In the genomic region with DNA sequence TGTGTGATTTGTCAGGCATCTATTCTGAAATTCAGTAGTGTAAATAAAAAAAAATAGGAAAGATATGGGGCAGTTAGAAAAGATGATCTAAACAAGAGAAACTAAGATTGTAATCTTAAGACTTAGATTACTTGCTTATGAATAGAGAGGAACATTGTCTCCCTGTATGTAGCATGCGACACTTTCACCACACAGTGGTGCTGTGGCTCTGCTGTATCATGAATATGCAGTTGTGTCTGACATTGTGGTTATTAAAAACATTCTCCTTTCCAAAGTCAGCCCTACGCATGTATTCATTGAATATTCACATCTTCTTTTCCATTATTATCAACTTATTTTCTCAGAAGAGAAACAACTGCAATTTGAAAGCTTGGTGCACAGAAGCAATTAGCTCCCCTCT, we compare ENCODE assay signal across 9 mouse cellular contexts. TPM values are rescaled to one million over a fixed set of nuclear protein-coding genes. Genes with fewer than 3 reads are reported as not detected.
DNase-seq lines count a peak whose midpoint lies in the region; ATAC-seq and TF ChIP-seq lines count a peak whose summit lies in the region.
"Had no signal": no experiment of that assay in that cellular context is flagged by ENCODE, and none has a peak within 500 bp of the region (broad histone marks: within the 10 kb centered on the region; RNA-seq: fewer than 3 reads in every experiment).

No protein-coding gene starts in this region.

- WGBS in hindbrain, embryonic 10.5 days = 63% methylated on average over 2 of the region's 2 CpGs
- 57% methylated on average over 2 of the region's 2 CpGs for WGBS in hindbrain, embryonic 12.5 days
- WGBS in hindbrain, embryonic 13.5 days = 32% methylated on average over 2 of the region's 2 CpGs

- no peaks in the 10 kb centered on the region for H3K4me1 ChIP-seq in hindbrain, embryonic 10.5 days (replicated peaks)
- H3K4me1 ChIP-seq in hindbrain, embryonic 12.5 days = no peaks in the 10 kb centered on the region
- no peaks in the 10 kb centered on the region for H3K4me1 ChIP-seq in hindbrain, embryonic 13.5 days (replicated peaks)
- H3K4me1 ChIP-seq: limb, embryonic 12.5 days had no signal

- no peak overlapping the region for H3K4me3 ChIP-seq in hindbrain, embryonic 10.5 days
- H3K4me3 ChIP-seq in hindbrain, embryonic 12.5 days = no peak overlapping the region
- no peak overlapping the region for H3K4me3 ChIP-seq in hindbrain, embryonic 13.5 days
- H3K4me3 ChIP-seq: limb, embryonic 12.5 days had no signal

- intact Hi-C loops in left cerebral cortex, postnatal 10 days (cut with DNase I) = loop anchor here (2.0 kb wide), 1 partner anchor 595 kb away; no protein-coding TSS in a partner anchor

- peak; percentile 72; the same call in 1 of the 2 replicates for TF ChIP-seq CTCF in brain, embryonic 14.5 days (IDR thresholded peaks at IDR 0.05; ENCODE audit: borderline replicate concordance, extremely low read depth, insufficient read depth, insufficient read length)

- no peak overlapping the region for H3K4me2 ChIP-seq in hindbrain, embryonic 12.5 days (replicated peaks)
- H3K4me2 ChIP-seq in hindbrain, embryonic 13.5 days = no peak overlapping the region
- H3K4me2 ChIP-seq: limb, embryonic 12.5 days had no signal

- no peak overlapping the region for H3K9ac ChIP-seq in hindbrain, embryonic 12.5 days
- no peak overlapping the region for H3K9ac ChIP-seq in hindbrain, embryonic 13.5 days
- H3K9ac ChIP-seq: limb, embryonic 12.5 days had no signal

- no peak overlapping the region for H3K27ac ChIP-seq in hindbrain, embryonic 10.5 days
- H3K27ac ChIP-seq in hindbrain, embryonic 12.5 days = no peak overlapping the region
- no peak overlapping the region for H3K27ac ChIP-seq in hindbrain, embryonic 13.5 days
- H3K27ac ChIP-seq: limb, embryonic 12.5 days had no signal

- ATAC-seq in hindbrain, embryonic 12.5 days (ENCODE audit: low FRiP score) = no peak
- ATAC-seq in hindbrain, embryonic 13.5 days (ENCODE audit: low FRiP score) = peak; percentile 86

- no peaks in the 10 kb centered on the region for H3K36me3 ChIP-seq in hindbrain, embryonic 10.5 days
- H3K36me3 ChIP-seq in hindbrain, embryonic 12.5 days = no peaks in the 10 kb centered on the region
- H3K36me3 ChIP-seq in hindbrain, embryonic 13.5 days = no peaks in the 10 kb centered on the region
- H3K36me3 ChIP-seq: limb, embryonic 12.5 days had no signal

- H3K9me3 ChIP-seq in hindbrain, embryonic 10.5 days = no peaks in the 10 kb centered on the region
- no peaks in the 10 kb centered on the region for H3K9me3 ChIP-seq in hindbrain, embryonic 12.5 days (replicated peaks)
- H3K9me3 ChIP-seq in hindbrain, embryonic 13.5 days = no peaks in the 10 kb centered on the region
- H3K9me3 ChIP-seq: limb, embryonic 12.5 days had no signal

- peak; percentile 12 for DNase-seq in hindbrain, embryonic 10.5 days (ENCODE audit: low spot score)
- peak; percentile 90 for DNase-seq in brain, embryonic 14.5 days (ENCODE audit: low read depth)
- DNase-seq in left cerebral cortex, postnatal 10 days (ENCODE audit: extremely low spot score in 1 of 2, low spot score in 2 of 2) = peak; percentile 36 to 39
- DNase-seq in right cerebral cortex, adult 18-20 months = peak; percentile 51
- DNase-seq in thymus, postnatal 4 days = no peak
- no peak for DNase-seq in urinary bladder, postnatal 10 days (ENCODE audit: low spot score)

- no peak for TF ChIP-seq POLR2A in brain, embryonic 14.5 days (IDR thresholded peaks at IDR 0.05; ENCODE audit: borderline replicate concordance, extremely low read depth, insufficient read depth, insufficient read length, poor library complexity, severe bottlenecking)

- no peaks in the 10 kb centered on the region for H3K27me3 ChIP-seq in hindbrain, embryonic 10.5 days (ENCODE audit: insufficient read depth, poor library complexity, severe bottlenecking)
- H3K27me3 ChIP-seq in hindbrain, embryonic 12.5 days = no peaks in the 10 kb centered on the region
- no peaks in the 10 kb centered on the region for H3K27me3 ChIP-seq in hindbrain, embryonic 13.5 days
- H3K27me3 ChIP-seq: limb, embryonic 12.5 days had no signal

RNA-seq across cellular contexts. Expression of gene Caps2, which starts 40.0 kb away (rescaled TPM):
- 0.42 and 0.54 TPM in 2 replicates for polyA plus RNA-seq in hindbrain, embryonic 10.5 days (2016; fragmentation: Nextera tagmentation; extraction: Ambion mirVana)
- 0.37 and 0.57 TPM in 2 replicates for polyA plus RNA-seq in hindbrain, embryonic 12.5 days (2016; fragmentation: Nextera tagmentation; extraction: Ambion mirVana)
- polyA plus RNA-seq in brain, embryonic 14.5 days (2012; rRNA removed) = 0.32 and 0.53 TPM in 2 replicates
- 0.45 and 0.62 TPM in 2 replicates for polyA plus RNA-seq in hindbrain, embryonic 13.5 days (2015; fragmentation: Nextera tagmentation; extraction: Ambion mirVana)
- total RNA-seq in left cerebral cortex, postnatal 10 days (2021) = under 1 TPM; 0.15 to 0.59 TPM

RNA-seq across cellular contexts. Expression of gene Glipr1l3, which starts 43.3 kb away (rescaled TPM):
- polyA plus RNA-seq in hindbrain, embryonic 10.5 days (2016; fragmentation: Nextera tagmentation; extraction: Ambion mirVana) = 0.17 TPM in 1 of 2 replicates, not detected in the other
- polyA plus RNA-seq in hindbrain, embryonic 12.5 days (2016; fragmentation: Nextera tagmentation; extraction: Ambion mirVana) = not detected in 2 replicates
- polyA plus RNA-seq in brain, embryonic 14.5 days (2012; rRNA removed) = 0.10 and 0.24 TPM in 2 replicates
- 0.38 and 0.45 TPM in 2 replicates for polyA plus RNA-seq in hindbrain, embryonic 13.5 days (2015; fragmentation: Nextera tagmentation; extraction: Ambion mirVana)
- total RNA-seq in left cerebral cortex, postnatal 10 days (2021) = not detected
- polyA plus RNA-seq: limb, embryonic 12.5 days had no signal

Comparison
In these comparisons a context has a peak if more than half of its experiments do, and no peak if none do; other contexts are left out.
1. DNase-seq: peak in hindbrain, embryonic 10.5 days (single experiment), brain, embryonic 14.5 days (single experiment), left cerebral cortex, postnatal 10 days (2 of 2) and right cerebral cortex, adult 18-20 months (single experiment); none in thymus, postnatal 4 days (single experiment) and urinary bladder, postnatal 10 days (single experiment).